Mouse (Mus musculus) B cell, adult 2 months (primary cell): ENCODE data around the gene Mrgprg.

Experiments used
- DNase-seq, 2 experiments: peaks; one replicate each; pipeline ENCODE4 v3.0.0; 2022

Gene Mrgprg

DNA sequence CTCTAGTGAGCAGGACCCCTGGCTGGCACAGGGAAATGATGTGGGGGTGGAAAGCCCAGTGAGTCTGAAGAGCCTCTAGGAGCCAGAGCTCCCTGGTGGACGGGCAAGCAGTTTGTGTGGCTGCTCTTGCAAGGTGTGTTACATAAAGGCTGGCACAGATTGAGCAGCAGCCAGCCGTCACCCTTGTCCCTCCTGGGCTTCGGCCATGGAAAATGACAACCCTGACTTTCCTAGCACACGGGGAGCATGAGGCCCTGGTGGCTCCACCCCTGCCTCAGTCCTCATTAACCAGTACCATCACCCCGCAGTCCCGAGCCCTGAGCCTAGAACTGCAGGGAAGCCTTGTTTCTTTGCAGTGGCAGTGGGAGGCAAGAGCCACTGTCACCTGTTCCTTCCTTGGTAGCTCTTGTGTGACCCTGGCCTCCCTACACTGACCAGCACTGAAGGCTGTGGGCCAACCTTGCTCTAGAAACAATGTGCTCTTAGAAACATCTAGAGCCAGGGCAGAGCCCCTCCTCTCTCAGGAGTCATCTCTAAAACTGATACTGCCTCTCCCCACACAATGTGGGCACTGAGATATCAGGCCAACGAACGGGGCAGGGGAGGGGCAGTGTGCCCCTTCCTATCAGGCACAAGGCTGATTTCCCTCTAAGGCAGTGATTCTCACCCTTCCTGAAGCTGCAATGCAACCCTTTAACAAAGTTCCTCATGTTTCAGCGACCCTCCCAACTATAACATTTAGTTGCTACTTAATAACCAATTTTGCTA is 11.3 kb downstream of the Mrgprg start:
- no peak for DNase-seq

DNA sequence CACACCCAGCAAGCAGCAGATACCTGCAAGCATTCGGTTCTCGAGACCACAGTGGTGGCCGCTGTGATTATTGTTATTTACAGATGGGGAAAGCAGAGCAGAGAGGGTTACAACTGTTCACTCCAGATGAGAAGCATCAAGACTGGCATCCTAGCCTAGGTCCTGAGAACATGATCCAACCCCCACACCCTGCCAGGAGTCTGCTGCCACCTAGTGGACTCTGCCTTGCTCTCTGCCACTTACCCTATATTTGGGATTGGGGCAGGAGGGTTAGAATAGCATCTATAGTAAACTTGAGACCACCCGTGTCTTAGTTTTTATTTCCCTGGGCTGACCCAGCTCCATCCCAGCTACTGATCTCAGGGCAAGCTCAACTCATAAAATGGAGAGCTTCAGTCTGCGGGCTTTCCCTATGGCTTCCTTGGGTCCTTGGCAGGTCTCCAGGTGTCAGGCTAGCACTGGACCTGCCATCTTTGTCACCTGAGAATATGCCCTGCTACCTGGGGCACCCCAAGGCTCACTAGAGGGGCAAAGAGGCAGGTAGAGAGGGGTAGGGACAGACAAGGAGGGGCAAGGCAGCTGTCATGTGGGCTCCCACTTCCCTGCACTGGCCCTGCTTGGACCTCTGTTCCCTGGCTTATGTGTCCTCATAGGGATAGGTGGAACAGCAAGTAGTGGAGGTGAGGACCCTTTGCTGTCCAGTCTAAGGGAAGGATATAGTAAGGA is 12.6 kb downstream of the Mrgprg start:
- DNase-seq, result peak; percentile 73 to 74

DNA sequence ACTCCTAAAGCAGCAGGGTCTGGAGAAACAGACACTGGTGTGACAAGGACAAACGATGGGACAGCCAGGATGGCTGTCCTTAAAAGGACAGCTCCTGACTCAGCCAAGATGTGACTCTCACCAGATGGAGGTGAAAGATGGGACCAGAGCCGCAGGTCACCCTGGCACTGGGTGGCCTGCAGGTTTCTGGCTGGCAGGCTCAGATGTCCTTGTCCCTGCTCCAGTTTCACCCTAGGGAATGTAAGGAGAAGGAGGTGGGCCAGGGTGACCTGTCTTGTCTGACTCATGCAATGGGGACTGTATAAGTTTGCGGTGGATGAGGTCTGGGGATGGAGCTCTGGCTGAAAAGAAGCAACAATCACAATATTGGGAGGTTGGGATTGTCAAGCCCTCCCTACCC is 14.2 kb downstream of the Mrgprg start:
- no peak for DNase-seq

DNA sequence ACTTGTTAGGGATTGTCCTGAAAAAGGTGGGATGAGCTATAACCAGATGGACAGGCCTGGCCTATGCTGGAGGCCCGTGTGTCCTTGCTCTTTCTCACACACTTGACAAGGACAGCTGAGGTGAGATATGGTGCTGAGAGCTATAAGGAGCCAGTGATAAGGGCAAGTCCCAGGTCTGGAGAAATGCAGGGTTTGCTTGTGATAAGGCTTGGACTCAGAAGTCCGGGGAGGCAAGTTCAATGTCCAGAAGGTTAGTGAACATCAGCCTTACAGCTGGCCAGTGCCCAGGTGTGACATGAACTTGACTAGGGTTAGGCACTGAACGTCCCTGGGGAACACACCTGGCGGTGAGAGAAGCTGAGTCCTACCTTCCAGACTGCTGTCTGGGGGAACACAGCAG is 14.7 kb downstream of the Mrgprg start:
- DNase-seq, result no peak

DNA sequence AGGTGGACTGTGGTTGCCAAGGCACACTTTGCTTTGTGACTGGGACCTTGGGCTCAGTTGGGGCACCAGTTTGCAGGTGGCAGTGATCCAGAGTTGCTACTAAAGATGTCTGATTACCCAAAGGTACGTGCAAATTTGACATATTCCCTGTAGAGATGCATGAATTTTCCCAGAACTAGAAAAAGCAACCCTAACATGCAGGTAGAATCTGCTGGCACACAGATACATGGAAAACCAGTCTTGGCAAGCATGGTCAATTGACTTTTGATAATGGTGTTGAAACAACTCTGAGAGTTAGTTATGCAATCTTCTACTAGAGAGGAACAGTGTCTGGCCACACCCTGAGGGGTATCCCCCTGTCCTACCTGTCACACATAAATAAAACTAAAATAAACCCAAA is 15.4 kb downstream of the Mrgprg start:
- no peak for DNase-seq

DNA sequence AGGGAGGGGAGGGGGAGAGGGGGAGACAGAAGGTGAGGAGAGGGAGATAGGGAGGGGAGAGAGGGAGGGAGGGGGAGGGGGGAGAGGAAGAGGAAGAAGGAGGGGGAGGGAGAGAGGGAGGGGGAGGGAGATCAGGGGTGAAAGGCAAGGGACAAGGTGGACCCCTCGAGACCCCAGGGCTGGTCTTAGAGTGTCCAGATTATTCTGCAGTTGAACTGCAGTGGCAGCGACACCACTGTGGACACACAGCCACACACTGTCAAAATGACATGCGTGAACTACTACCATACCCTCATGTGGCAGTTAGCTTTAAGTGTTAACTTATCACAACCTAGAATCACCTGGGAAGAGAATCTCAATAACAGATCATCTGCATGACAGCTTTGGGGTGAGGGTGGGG is 17.7 kb downstream of the Mrgprg start:
- DNase-seq, result no peak

DNA sequence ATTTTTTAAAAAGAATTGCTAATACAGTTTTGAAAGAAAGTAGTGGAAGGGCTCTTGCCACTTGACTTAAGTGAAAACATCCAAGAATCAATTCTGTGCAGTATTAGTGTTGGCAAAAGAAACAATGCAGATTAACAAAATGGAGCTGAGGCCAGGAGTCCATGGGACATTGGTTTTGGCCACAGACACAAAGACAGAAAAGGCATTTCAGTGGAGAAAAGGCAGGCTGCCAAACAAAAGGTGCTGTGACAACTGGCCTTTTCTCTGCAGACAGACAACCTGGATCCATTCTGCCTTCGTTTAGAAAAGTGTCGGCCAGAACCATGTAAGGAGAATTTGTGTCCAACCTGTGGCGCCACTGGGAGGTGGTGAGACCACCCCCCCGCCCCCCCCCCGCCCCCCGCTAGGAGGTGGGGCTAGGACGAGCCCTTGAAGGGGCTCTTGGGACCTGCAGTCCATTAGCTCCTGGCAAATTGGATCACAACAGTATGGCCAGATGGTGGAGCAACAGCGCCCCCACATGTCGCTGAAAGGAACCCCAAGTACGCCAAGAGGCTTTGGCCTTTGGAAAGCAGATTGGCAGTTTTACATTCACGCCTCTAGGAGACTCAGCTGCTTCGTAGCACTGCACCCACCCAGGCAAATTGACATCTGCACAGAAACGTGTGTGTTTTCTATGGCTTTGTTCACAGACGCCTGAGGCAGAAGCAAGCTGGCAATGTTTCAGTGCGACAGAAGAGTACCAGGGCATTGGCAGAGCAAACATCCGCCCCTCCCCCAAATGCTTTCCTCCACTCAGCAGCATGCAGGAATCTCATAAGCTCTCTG is 18.5 kb downstream of the Mrgprg start:
- peak; percentile 87 to 89 for DNase-seq

DNA sequence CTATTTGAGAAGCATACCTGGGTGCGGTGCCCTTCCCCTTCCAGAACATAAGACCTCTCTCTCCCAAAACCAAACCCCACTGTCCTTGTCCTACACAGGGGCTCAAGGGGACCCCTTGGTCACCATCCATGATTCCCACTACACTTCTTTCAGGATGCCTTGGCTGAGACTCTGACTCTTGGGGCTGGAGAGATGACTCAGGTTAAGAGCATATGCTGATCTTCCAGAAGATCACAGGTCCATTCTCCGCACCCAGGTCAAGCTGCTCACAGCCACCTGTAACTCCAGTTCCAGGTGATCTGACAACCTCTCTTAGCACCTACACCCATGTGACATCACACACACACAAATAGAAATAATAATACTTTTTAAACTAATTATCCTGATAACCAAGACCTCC is 26.1 kb downstream of the Mrgprg start:
- DNase-seq, result no peak

DNA sequence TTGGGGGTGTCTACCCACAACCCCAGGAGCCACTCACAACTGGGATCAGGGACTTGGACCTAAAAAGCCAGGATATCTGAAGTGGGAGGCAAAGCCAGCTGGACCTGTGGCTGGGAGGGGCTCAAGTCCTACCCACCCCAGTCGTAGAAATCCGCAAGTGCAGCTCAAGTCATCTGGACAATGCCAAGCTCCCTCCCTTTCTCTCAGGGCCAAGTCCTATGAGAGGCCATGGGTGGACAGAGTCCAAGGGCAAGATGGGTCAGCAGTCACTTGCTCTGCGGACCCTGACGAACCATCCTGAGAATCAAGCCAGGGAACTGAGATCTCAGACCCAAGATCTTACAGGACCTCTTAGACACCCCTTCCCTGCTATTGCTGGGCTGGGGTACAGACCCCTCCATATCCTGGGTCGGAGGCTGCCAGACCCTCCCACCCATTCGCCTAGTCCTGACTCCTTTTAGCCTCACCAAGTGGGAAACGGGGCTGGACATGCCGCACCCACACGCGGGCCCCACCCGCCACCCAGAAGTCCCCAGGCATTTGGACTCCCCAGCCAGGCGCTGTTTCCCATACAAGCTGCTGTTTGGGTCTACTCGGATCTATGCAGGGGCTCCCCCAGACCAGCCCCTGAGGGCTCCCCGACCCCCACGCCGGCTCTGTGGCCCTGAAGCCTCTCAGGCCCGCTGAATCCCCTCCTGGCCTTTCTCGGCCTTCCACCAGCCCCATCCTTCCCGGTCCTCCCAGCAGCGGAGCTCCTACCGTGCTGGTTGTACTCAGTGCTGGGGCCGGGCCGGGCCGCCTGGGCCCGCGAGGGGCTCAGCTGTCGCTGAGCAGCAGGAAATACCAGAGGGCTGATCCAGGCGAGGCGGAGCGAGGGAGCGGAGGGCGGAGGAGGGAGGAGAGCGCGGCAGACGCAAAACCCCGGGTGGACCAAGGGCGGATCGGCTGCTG is 27.0 kb downstream of the Mrgprg start:
- no peak for DNase-seq

DNA sequence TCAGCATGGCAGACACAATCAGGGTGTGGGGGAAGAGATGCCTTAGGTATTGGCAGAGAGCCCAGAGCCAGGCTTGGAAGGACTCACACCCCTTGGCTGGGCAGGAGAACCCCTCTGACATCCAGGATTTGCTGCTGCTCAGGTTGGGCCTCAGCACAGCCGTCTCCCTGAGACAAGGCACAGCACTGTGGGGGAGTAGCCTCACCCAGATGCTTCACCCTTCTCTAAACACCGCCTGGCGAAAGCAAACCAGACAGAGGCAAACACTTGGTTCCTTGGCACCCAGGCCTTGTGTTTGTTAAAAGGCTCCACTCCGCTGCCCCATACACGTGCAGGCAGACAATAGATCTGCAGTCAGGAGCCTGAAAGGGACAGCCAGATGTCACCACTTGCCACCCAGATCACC is 28.2 kb downstream of the Mrgprg start:
- DNase-seq, result no peak

DNA sequence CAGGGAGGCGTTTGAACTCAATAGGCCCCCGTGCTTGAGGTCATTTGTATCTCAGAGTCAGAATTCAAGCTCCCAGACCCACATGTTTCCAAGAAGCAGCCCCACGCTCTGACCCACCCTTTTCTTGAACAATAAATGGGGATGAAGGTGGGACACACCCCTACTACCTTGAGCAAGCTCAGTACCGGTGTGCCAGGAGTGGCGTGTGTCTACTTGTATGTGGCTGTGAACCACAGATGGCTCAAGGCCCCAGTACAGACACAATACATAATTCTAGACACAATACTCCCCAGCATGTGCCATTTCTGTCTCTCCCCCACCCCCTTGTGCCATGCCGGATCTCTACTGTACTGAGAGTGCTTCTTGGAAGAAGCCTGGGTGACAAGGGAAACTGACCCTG is 28.6 kb downstream of the Mrgprg start:
- no peak for DNase-seq

DNA sequence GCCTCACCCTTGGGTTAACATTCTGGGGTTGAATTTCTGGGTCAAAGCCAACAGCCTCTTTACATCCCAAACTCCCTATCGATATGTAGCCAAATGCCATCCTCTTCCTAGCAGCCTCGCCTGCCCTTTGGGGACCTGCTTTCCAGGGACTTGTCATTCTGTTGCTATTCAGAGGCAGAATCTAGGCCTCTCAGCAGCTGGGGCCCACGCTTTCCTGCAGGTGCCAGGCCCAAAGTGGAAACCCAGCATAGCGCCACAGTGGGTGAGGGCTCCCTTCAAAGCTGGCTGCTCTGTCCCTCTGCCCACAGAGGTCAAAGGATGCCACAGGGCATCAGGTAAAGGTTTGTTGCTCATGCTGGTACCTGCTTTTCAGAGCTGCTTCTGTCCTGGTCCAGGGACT is 33.0 kb downstream of the Mrgprg start:
- DNase-seq, result no peak

DNA sequence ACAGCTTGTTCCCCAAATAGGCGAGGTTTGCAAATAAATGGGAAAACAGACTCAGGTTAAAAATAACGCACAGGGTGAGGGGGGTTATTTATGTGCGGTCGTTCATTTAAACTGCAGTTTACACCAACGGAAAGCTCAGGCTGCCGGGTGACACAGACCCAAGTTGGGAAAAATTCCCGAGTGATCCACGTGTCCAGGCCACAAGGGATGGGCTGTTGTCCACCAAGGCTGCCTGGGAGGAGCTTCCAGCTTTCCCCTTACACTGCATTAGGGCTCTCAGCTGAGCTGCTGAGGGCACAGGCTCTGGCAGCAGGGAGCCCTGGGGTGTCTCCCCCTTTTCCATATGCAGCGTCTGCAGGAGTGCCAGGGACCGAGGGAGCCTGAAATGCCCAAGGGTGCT is 36.9 kb downstream of the Mrgprg start:
- no peak for DNase-seq

DNA sequence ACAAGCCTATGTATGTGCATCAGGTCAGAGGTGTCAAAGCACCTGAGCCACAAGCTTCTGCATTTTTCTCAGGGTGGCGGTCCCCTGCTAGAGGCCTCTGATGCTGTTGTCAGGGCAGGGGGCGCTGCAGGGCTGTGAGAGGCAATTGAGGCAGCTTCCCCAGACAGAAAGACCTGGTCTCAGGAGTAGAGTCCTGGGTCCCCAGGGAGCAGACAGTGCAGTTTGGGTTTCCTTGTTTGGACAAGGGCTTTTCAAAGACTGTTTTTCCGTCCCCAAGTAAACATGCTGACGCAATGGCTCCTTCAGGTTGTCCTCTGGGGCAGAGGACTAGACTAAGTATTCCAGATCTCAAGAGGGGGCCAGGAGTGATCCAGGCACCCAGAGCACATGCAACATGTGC is 40.4 kb downstream of the Mrgprg start:
- no peak for DNase-seq

DNA sequence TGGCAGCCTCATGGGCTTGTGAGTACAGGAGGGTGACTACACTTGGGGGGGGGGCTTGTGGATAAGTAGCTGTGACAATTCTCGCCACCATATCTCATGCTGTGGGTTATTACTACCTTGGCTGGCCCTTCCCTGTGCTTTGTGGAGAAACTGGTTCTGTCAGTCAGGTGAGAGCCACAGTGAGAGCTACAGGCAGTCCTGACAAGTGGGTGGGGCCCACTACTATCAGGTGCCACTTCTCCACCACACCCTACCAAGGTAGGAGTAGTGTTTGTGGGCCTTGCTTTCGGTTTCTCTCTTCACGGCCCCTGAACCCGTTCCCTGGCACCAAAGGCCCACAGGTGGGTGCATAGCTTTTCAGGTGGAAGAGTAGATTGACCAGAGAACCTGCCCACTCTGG is 43.0 kb downstream of the Mrgprg start:
- DNase-seq, result no peak

DNA sequence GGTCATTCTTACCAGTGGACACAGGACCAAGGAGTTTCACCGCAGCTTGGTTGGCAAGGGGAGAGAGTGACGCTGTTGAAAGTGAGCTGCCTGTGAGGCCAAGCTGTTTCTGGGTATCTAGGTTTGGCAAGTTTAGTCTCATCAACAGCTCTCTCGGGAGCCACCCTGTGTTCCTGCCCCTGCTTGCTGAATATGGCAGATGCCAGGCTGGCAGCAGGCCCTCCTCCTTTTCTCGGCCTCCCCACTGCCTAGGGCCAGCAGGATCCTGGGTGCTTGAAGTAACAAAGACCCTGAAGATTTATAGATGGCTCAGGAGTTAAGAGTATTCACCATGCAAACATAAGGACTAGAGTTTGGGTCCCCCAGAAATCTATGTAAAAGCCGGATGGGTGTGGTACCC is 44.1 kb downstream of the Mrgprg start:
- DNase-seq, result no peak

DNA sequence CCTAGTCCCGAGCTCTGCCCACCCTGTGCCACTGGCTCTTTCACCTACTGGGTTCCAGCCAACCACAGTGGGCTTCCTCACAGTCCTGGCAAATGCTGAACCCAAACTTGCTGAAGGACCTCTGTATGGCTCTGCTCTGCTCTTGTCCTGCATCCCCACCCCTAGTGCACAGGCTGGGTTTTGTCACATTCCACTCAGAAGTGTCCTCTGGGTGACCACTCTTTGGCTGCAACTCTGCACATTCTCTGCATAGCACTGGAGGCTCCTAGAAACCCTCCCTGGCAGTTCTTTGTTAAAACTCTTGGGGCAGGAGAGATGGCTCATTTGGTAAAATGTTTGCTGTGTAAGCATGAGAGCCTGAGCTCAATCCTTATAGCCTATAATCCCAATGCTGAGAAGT is 49.0 kb downstream of the Mrgprg start:
- DNase-seq, result no peak
